Mouse (Mus musculus): ENCODE measurements around the gene Zfp112.
"Not testable (repeated sequence)": the region's sequence is repeated elsewhere in the genome, so short reads cannot be mapped to it uniquely, and the experiment has no call there.

Gene Zfp112

DNA sequence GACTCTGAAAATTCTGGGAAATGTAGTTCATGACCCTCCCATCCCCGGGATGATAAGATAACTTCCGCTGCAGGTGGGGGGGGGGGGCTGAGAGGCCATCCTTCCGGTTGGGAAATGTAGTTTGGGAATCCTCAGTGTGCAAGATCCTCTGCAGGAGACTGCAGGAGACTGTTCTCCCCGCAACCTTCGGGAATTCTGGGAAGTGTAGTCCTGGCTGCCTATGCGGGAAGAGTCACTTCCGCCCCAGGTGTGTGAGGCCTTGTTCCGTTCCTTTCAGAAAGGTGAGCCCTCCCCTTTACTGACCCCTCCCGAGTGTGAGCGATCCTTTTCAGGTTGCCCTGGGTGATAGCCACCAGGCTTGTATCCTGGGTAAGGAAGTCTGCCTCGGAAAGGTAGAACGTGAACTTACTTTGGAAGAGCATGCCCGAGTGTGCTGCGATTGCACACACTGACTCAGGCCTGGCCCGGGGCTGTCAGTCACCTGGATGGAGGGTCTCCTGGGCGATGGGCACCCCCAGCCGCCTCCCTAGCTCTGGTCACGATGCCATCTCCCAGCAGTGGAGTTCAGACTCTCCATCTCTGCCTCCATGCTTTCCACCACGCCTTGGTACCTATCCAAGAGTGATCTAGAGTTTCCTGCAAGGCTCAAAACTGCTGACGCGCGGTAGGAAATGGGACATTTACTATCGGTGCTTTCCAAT, at the start of gene Zfp112:
TSS of gene Zfp112 (plus strand) at position 159 of the 701 bp plus-strand sequence.
- peak; percentile 75 to 81 for DNase-seq (ENCODE audit: low spot score in 2 of 2)

DNA sequence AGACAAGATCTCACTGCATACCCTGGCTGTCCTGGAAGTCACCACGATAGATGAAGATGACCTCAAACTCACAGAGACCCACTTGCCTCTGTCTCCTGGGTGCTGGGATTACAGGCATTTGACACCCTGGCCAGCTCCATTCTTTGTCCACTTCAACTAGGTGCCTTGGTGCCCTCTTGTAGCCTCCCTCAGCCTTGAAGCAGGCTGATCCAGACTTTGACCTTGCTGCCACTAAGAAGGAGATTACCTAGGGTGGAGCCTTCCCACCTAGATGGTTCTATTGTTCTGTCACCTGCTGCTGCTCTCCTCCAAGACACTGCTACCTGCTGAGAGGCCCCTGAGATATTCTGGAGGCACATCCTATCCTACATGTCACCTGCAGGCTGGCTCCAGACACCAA, 37.7 kb upstream of the Zfp112 start:
- not testable (repeated sequence) for DNase-seq (ENCODE audit: low spot score in 2 of 2)

GRCm38 (mm10) chr7:24081634-24082431, 30.3 kb upstream of the Zfp112 start, which contains the start of gene Zfp180:
Gene Zfp180 (plus strand): TSS chr7:24081924.
- peak; percentile 98 to 99 for DNase-seq (ENCODE audit: low spot score in 2 of 2)

GRCm38 (mm10) chr7:24082457-24083235, 29.5 kb upstream of the Zfp112 start:
- no peak for DNase-seq (ENCODE audit: low spot score in 2 of 2)

DNA sequence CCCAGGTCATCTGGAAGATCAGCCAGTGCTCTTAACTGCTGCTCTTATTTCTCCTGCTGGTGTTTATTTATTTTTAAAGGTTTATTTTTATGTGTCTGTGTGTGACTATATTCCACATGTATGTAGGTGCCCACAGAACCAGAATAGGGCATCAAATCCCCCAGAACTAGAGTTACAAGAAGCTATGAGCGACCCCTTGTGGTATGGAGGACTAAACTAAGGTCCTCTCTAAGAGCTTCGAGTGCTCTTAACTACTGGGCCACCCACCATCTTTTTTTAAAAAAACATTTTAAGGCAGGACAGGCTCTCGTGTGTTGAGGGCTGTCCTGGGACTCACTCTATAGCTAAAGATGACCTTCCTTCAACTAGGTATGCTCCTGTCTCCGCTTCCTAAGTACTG, 25.2 kb upstream of the Zfp112 start:
- no peak for DNase-seq (ENCODE audit: low spot score in 2 of 2)

DNA sequence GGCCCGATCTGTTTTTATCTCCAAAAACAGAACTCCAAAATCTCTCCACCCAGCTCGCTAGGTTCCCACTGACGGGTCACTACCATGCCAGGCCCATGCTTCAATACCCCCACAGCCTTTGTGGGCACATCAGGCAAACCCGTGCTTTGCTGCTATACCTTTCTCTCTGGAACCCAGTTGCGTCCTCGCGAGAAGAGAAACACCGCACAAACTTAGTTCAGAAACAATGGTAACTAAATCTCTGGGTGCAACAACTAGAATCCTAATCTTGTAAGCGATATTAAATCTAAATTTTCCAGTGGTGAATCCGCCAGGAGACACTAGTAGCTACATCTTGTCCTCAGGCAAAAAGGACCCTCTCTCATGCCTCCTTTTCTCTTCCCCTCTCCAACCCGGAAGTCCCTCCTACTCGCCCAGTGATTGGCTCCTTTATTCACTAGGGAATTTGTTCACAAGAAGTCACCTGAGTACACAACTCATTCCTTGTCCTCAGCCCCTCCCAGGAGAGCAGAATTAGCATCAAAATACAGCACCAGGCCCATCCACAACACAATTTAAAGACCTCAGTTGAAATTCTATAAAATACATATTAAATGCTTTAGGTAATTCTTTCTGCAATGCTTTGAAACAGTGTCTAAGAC, 24.5 kb upstream of the Zfp112 start:
- no peak for DNase-seq (ENCODE audit: low spot score in 2 of 2)

DNA sequence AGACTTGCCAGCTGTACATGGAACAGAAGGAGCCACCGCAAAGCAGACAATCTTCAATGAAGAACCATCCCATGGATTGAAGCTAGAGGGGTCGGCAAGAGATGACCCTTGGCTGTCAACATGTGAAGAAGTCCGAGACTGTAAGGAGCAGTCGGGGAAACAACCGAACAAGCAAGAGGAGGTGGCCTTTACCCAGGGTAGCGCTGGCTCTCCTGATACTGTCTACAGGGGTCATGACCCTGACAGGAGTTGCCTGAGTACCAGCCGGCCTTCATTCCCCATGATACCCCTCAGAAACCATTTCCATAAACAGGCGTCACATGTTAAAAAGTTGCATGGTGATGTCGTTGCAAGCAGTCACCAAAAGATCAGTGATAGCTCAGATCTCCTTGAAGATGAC, 7.7 kb upstream of the Zfp112 start:
- DNase-seq (ENCODE audit: low spot score in 2 of 2), result no peak

- no peak for DNase-seq (ENCODE audit: low spot score in 2 of 2)
Observed at GRCm38 (mm10) chr7:24105144-24105703, 6.9 kb upstream of the Zfp112 start.

GRCm38 (mm10) chr7:24110839-24111238, 1.3 kb upstream of the Zfp112 start:
- DNase-seq (ENCODE audit: low spot score in 2 of 2), result no peak

DNA sequence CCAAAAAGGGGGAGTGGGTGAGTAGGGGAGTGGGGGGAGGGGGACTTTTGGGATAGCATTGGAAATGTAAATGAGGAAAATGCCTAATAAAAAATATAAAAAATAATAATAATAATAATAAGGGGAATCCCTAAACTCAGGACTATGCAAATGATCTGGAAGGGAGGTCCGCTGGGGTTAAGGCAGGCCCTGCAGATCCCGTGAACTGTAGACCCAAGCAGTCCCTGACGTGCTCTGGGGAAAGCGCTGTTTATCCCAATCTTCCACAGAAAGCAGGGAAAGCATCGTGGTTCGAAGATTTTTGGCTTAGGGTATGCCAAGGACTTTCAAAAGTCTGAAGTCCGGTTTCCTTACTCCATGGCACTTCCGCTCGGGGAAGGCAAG, 350 bp upstream of the Zfp112 start:
- DNase-seq (ENCODE audit: low spot score in 2 of 2), result no peak

- DNase-seq (ENCODE audit: low spot score in 2 of 2), result peak; percentile 30 to 33
Observed at GRCm38 (mm10) chr7:24113001-24113400, 887 bp downstream of the Zfp112 start.

DNA sequence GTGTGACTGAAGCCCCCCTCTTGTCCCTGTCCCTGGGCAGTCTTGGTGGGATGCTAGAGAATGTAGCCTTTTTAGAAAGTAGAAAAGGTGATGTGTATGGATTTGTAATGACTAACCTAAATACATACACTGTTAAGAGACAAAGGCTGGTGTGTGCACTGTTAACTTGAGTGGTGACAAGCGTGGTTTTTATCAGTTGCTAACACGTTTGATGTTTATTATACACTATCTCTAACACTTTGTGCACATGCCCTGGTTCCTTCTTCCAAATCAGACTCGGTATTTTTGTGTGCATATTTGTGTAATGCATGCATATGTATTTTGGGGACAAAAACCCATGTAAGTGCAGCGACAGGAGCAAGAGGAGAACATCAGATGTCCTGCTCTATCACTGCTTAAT, 4.5 kb downstream of the Zfp112 start:
- no peak for DNase-seq (ENCODE audit: low spot score in 2 of 2)

DNA sequence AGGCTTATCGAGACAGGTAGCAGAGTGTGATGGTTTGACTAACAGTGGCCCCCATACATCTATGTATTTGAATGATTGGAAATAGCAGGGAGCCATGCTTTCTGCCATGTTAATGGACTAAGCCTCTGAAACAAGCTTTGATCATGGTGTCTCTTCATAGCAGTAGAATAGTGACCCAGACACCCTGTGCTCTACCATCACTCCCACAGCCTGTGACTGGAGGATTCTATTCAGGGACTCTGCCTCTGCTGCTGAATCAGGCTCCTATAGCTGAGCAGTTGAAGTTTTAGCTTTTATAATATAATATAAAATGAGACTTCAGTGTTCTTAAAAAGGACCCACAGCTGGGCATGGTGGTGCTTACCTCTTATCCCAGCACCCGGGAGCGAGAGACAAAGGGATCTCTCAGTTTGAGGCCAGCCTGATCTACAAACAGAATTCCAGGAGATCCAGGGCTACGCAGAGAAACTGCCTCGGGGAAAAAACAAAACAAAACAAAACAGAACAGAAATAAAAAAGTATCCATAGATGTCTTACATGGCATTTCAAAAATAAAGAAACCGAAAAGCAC, 21.4 kb downstream of the Zfp112 start:
- no peak for DNase-seq (ENCODE audit: low spot score in 2 of 2)

DNA sequence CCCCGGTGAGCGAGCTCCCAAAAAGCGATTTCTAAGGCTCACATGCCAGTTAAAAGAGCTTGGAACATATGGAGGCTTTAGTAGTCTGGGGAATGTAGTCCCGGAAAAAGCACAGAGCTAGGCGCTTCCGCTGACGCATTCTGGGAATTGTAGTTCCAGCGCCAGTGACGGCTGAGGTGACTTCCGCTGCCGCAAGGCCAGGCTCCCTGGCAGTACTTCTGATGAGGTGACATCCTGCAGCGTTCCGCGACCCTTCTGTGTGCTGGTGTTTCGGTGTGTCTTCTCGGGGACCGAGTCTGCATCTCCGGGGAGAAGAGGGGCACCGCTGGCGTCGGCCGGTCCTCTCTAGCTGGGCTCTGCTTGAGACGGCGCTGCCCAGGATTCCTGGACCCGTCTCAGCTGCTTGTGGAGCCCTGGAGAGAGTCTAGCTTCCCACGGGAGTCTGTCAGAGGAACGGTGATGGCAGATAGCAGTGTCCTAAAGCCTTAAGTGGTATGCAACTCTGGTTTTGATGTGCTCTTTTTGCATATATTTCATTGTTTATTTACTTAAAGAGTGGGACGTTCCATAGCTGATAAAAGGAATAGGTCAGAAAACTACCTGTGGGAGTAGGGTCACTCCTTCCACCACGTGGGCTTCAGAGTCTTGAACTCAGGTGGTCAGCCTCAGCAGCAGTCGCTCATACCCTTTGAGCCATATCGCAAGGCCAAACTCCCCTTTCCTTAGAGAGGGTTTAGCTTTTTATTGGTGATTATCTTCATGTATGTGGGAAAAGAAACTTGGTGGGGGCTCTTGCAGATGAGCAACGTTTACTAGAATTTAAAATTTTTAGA, 22.1 kb downstream of the Zfp112 start, which contains the start of gene Zfp235:
TSS of gene Zfp235 (plus strand) at position 174 of the 833 bp plus-strand sequence.
- DNase-seq (ENCODE audit: low spot score in 2 of 2), result peak; percentile 87 to 88

- DNase-seq (ENCODE audit: low spot score in 2 of 2), result no peak
Observed at GRCm38 (mm10) chr7:24142566-24142965, 30.5 kb downstream of the Zfp112 start.

DNA sequence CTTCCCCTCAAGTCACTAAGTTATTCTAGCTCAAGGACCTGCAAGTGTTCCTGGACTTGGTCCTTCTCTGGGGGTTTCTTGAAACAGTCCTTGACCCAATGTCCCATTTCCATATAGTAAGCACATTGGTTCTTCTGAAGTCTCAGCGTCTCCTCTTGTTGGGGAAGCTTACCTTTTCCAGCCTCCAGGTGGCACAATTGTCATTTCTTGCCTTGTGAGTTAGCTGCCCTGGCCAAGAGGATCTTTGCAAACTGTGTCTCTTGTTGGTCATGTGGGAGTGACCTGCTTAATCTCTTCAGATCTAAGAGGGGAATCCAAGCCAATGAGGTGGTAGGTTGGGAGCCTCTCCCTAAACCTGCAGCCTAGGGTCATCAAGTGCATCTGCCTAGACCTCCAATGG, 41.2 kb downstream of the Zfp112 start:
- DNase-seq (ENCODE audit: low spot score in 2 of 2), result no peak

DNA sequence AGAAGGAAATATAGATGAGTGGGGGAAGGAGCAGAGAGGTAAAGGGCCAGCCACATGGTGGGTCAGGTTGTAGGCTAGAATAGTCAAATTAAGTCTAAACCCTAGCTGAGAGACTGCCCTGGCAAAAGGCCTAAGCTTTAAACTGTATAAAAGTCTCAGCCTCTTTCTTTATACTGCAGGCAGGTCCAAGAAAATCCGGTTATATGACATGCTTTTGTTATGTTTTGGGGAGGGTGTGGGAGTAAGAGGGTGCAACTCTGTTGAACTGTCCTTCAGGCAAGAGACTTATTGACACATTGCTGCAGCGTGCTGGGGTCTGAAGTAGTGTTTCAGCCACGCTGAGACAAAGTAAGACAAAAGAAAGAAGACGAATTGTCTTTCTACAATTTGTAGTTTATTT, 60.1 kb downstream of the Zfp112 start:
- DNase-seq (ENCODE audit: low spot score in 2 of 2), result no peak

DNA sequence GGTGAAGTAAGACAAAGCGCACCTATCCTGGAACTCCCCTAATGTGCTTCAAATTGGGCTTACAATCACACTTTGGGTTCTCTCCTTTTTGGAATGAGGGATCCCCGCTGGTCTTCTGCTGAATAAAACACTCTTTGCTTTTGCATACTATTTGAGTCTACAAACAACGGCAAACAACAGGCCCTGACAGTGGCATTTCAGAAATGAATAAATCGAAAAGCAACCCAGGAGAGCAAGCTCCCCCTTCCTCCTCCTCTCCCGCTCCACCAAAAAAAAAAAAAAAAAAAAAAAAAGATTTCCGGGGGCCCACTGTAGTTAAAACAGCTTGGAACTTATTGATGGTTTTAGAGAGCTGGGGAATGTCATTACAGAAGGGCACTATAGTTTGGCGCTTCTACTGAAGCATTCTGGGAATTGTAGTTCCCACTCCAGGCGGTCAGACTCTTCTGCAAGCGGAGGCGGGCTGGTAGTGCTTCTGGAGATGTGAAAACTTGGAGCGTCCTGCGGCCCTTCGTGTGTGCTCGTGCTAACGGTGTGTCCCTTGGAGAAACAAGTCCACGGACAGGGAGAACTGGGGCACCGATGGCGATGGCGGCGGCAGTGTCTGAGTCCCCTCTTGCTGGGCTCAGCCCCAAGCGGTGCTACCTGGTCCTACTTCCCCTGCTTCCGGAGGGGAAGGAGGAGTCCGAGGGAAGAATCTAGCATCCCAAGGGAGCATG, 62.7 kb downstream of the Zfp112 start, which contains the start of gene Zfp114:
TSS of gene Zfp114 (plus strand) at position 443 of the 719 bp plus-strand sequence.
- DNase-seq (ENCODE audit: low spot score in 2 of 2), result peak; percentile 8 to 9

DNA sequence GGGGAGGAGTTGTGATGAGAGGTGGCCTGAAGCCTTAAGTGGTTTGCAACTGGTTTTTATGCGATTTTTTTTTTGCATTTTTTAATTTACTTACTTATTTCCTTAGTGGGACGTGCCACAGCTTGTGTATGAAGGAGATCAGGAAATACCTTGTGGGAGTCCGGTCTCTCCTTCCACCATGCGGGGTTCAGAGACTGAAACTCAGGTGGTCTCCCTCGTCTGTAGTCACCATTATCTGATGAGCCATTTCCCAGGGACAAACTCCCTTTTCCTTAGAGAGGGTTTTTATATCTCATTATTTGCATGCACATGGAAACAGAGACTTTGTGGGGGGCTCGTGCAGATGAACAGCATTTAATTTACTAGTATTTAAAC, 63.2 kb downstream of the Zfp112 start:
- DNase-seq (ENCODE audit: low spot score in 2 of 2), result no peak

Data from heart, adult 9 months (tissue).